Mouse (Mus musculus) large intestine, adult 2 months (tissue): ENCODE results near the gene Tac4. TPM values are rescaled to one million over a fixed set of nuclear protein-coding genes. Genes with fewer than 3 reads are reported as not detected.

Experiments
- DNase-seq: peaks from one replicate; pipeline ENCODE4 v3.0.0-alpha.2; 2012; ENCODE audit warnings: low read depth, low spot score
- WGBS: fragments of 180-500 bp; shearing (Covaris S2); methylation state at CpG from one replicate; pipeline ENCODE4 v1.1.7; 2018; 5-methylcytosine and 5-hydroxymethylcytosine counted together
- polyA plus RNA-seq: library from polyadenylated mRNA; depleted of rRNA; stranded (reverse); fragments of >200 nt; gene quantifications from 2 replicates; pipeline ENCODE4 v1.2.3, GENCODE M21; 2012; rRNA removed

The Tac4 gene
- polyA plus RNA-seq, 1 experiment, result 0.06 TPM

- DNase-seq, result peak; percentile 99
- WGBS, result under 1% methylated on average over 42 of the region's 42 CpGs
Measured at GRCm38 (mm10) chr11:95310007-95310647, 48.8 kb downstream of the Tac4 start, which contains the start of gene Kat7. Kat7 (minus strand) TSS chr11:95310246.

DNA sequence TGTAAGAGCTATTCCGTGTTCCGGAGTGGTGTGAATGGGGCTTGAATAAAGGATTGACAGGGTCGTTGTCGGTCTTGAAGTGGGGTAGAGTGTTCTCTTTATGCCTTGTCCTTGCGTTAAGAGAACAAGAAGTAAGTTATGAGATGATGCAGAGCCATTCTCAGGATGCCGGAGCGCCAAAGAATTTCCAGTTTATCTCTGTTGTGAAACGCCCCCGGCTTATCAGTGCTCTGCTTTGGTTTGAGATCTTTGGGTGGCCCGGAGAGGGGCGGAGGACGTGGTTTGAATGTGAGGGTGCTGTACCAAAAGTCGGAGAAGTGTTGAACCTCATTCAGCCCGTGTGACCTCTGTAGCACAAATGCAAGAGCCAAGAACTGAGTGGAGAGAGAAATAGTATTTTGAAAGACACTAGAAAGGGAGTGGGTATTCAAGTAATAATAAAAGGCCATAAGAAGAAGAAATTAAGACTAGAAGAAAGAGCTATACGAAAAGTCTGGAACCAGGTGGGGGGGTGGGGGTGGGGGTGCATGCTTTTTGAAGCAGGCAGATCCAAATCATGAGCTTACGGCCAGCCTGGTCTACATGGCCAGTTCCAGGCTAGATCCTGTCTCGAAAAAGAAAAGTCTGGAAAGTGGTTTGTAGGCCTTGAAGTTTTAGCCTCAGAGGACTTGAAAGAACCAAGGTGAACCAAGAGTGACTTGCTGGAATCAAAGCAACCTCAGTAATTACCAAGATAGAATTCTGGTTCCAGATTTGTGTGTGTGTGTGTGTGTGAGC lies 49.5 kb downstream of the Tac4 start:
- DNase-seq, result no peak
- WGBS, result 3% methylated on average over 17 of the region's 17 CpGs

DNA sequence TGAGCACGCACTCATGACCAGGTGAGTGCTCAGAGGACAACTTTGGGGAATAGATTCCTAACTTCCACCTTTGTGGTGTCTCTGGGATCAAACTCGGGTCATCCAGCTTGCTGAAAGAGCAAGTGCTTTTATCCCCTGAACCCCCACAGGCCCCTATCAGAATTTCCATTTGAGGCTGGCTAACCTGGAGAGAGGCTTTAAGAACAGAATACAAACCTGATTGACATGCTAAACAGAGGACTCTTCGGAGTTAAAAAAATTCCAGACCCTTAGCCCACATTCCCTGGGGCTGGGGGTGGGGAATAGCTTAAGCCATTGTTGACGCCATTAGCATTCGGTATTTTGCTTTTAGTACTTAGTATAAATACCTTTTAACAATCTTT lies 50.1 kb downstream of the Tac4 start:
- WGBS, result 64% methylated on average over 5 of the region's 5 CpGs
- DNase-seq, result no peak

GRCm38 (mm10) chr11:95315215-95315955 lies 54.1 kb downstream of the Tac4 start:
- whole genome bisulfite sequencing, result 76% methylated on average over 7 of the region's 7 CpGs
- no peak for DNase-seq

DNA sequence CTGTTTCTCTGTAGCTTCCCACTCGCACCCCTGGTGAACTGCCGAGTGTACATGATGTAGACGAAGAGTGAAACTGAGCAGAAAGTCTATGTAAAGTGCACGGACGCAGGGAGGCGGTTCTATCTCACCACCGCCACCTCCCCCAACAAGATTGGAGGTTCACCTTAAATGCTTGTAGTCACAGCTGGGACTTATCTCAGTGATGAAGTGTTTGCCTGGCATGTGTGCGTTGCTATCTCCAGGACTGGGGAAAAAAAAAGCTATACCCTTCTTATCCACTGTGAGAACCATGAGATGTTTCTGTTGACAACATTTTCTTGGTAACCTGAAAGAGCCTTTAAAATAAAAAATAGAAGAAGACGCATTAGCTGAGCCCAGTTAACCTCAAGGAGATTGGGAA lies 56.8 kb downstream of the Tac4 start:
- 83% methylated on average over 9 of the region's 9 CpGs for WGBS
- DNase-seq, result no peak

Other genes starting within 250 kb of the Tac4 start
- 47.3 and 81.2 TPM in 2 replicates for gene Pdk2, start 220.2 kb upstream of the Tac4 start, polyA plus RNA-seq
- gene Itga3, start 184.7 kb upstream of the Tac4 start, polyA plus RNA-seq, result 59.9 and 103 TPM in 2 replicates
- gene Dlx3, start 141.4 kb upstream of the Tac4 start, polyA plus RNA-seq, result 0.10 and 0.14 TPM in 2 replicates
- gene Dlx4, start 115.3 kb upstream of the Tac4 start, polyA plus RNA-seq, result 0.08 TPM in 1 of 2 replicates, not detected in the other
- gene Kat7, start 48.7 kb downstream of the Tac4 start, polyA plus RNA-seq, result 33.6 and 36.6 TPM in 2 replicates
- gene Fam117a, start 75.5 kb downstream of the Tac4 start, polyA plus RNA-seq, result 12.9 and 16.7 TPM in 2 replicates
- gene Slc35b1, start 123.2 kb downstream of the Tac4 start, polyA plus RNA-seq, result 257 and 258 TPM in 2 replicates
- 28.2 and 35.5 TPM in 2 replicates for gene Spop, start 152.6 kb downstream of the Tac4 start, polyA plus RNA-seq